Mouse (Mus musculus) CD4-positive naive resting alpha-beta T cell, adult 57 days (primary cell): Measurements from ENCODE around the gene Hmmr. TPM values are rescaled to one million over a fixed set of nuclear protein-coding genes. Genes with fewer than 3 reads are reported as not detected.

Experiments used
- total RNA-seq: library from RNA; stranded (reverse); gene quantifications from one replicate; pipeline ENCODE4 v1.2.4, GENCODE M21; 2023

Gene Hmmr
- 0.47 TPM for total RNA-seq

DNA sequence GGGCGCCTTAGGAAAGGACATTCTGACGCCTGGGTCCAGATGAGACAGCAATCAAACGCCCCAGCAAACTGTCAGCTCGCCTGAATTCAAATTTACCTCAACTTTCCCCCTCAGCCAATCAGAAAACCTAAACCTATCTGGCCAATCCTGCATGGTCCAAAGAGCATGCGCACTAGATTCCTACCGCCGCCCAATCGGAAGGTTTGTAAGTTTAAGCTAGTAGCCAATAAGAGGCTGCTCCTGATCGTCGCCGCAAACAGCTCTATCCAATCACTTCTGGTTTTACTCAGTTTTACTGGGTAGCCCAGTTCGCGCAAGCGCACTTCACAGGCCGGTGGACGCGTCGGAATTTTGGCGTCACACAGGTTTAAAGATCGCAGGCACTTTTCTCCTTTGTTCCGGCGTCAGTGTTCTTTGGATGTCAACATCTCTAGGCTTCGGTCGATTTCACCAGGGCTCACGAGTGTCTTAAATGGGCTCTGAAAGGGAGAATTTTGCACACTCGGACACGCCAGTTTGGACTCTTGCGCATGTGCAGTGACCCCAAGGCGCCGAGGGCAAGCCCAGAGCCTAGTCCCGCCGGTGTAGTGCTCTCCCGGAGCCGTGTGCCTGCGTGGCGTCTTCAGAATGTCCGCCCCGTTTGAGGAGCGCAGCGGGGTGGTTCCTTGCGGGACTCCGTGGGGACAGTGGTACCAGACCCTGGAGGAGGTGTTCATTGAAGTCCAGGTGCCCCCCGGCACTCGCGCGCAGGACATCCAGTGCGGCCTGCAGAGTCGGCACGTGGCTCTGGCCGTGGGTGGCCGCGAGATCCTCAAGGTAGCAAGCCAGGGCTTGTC, at the start of gene Hmmr, which contains the start of gene Nudcd2:
Gene Hmmr (minus strand): TSS at position 84 of the 836 bp plus-strand sequence.
Gene Nudcd2 (plus strand): TSS at position 329 of the 836 bp plus-strand sequence.

DNA sequence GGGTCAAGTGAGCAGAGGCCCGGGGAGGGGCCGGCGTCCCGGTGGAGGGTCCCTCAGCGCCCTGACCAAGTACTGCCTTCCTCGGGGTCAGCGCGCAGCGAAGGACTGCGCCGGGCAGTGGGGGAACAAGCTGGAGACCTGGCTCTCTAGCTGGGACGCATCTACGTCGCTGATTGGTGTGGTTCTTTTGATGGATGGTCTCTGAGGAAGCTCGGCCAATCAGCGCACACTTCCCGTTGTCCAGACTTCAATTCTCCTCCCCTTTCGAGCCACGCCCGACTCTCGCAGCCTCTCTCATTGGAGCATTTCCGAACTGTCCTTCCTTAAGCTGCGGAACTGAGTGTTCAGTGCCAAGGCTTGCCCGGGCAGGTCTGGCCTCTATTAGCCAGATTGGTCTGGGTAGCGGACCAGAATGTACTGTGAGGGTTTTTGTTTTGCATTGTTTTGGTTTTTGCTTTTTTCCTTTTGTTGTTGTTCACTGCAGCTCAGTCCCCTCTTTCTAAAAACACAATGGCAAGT, 21.9 kb upstream of the Hmmr start, which contains the start of gene Ccng1:
Gene Ccng1 (minus strand): TSS at position 203 of the 519 bp plus-strand sequence.

DNA sequence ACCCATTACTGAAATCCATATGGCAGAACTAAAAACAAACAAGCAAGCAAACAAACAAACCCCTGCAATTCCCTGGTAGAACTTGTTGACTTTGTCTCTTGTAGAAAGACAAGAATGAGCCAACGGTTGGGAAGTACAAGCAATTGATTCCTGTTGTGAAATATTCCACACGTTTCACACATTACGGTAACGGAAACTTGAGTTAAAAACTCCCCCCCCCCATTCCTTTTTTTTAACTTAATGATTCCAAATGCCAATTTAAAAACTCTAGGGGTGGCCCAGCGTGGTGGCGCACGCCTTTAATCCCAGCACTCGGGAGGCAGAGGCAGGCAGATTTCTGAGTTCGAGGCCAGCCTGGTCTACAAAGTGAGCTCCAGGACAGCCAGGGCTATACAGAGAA, 38.1 kb downstream of the Hmmr start, which contains the start of gene Mat2b:
Gene Mat2b (minus strand): TSS at position 101 of the 400 bp plus-strand sequence.

Other genes with a start within 250 kb of the Hmmr start
- gene Mat2b, start 38.2 kb downstream of the Hmmr start, total RNA-seq: 114 TPM
- gene Nudcd2, start 245 bp upstream of the Hmmr start, total RNA-seq: 15.2 TPM
- gene Ccng1, start 21.9 kb upstream of the Hmmr start, total RNA-seq: 38.4 TPM